Mouse (Mus musculus) embryonic facial prominence, embryonic 12.5 days (tissue): Measurements from ENCODE around the gene Lamtor1. TPM values are rescaled to one million over a fixed set of nuclear protein-coding genes. Genes with fewer than 3 reads are reported as not detected.
"Not testable (repeated sequence)": the region's sequence is repeated elsewhere in the genome, so short reads cannot be mapped to it uniquely, and the experiment has no call there.

ENCODE experiments used
- ATAC-seq: fragments of 200-750 bp; cut with Nextera tagmentation; 2 replicates; pipeline ENCODE4 v1.8.0; 2017; ENCODE audit not compliant: insufficient number of reproducible peaks, insufficient read depth, low FRiP score, low TSS enrichment
- H3K27ac ChIP-seq: fragments of 300-500 bp; sonication (generic); 2 replicates; pipeline ENCODE4 v1.5.1; 2016; ENCODE audit warnings: mild to moderate bottlenecking
- H3K27me3 ChIP-seq: fragments of 300-500 bp; sonication (generic); 2 replicates; pipeline ENCODE4 v1.6.1; 2016; ENCODE audit warnings: mild to moderate bottlenecking, moderate library complexity
- H3K36me3 ChIP-seq: fragments of 300-500 bp; sonication (generic); 2 replicates; pipeline ENCODE4 v1.6.1; 2016; ENCODE audit warnings: mild to moderate bottlenecking
- H3K4me1 ChIP-seq: fragments of 300-500 bp; sonication (generic); 2 replicates; pipeline ENCODE4 v1.6.1; 2016
- H3K4me2 ChIP-seq: fragments of 300-500 bp; sonication (generic); replicated peaks from 2 replicates; pipeline ENCODE4 v1.6.1; 2016; ENCODE audit warnings: mild to moderate bottlenecking, moderate library complexity
- H3K4me3 ChIP-seq: fragments of 300-500 bp; sonication (generic); 2 replicates; pipeline ENCODE4 v1.5.1; 2016; ENCODE audit warnings: mild to moderate bottlenecking
- H3K9ac ChIP-seq: fragments of 300-500 bp; sonication (generic); 2 replicates; pipeline ENCODE4 v1.6.1; 2016; ENCODE audit warnings: mild to moderate bottlenecking, moderate library complexity
- H3K9me3 ChIP-seq: fragments of 300-500 bp; sonication (generic); 2 replicates; pipeline ENCODE4 v1.6.1; 2016; ENCODE audit warnings: mild to moderate bottlenecking, moderate library complexity
- WGBS: fragments of 180-500 bp; shearing (Covaris S2); methylation state at CpG from one replicate; pipeline ENCODE4 v1.1.7; 2016; 5-methylcytosine and 5-hydroxymethylcytosine counted together
- polyA plus RNA-seq: library from polyadenylated mRNA; unstranded; fragments of >200 nt; fragmentation: Nextera tagmentation; extraction: Ambion mirVana; gene quantifications from 2 replicates; pipeline ENCODE4 v1.2.1, GENCODE M21; 2016

Lamtor1 gene
- polyA plus RNA-seq, 1 experiment from 2014 or later: 153 TPM

- 96% methylated on average over 4 of the region's 4 CpGs for WGBS
- H3K4me3 ChIP-seq: no peak overlapping the region
- no peaks in the 10 kb centered on the region for H3K9me3 ChIP-seq
- H3K4me1 ChIP-seq: peaks cover 6% of the 10 kb centered on the region
- H3K27me3 ChIP-seq: no peaks in the 10 kb centered on the region
- no peak for ATAC-seq
- H3K27ac ChIP-seq: no peak overlapping the region
- H3K36me3 ChIP-seq: peaks cover 12% of the 10 kb centered on the region; the same call in 1 of the 2 replicates
- no peak overlapping the region for H3K4me2 ChIP-seq
- no peak overlapping the region for H3K9ac ChIP-seq
Observed at GRCm38 (mm10) chr7:101935957-101936356, 30.3 kb downstream of the Lamtor1 start.

GRCm38 (mm10) chr7:101936996-101937395 lies 31.3 kb downstream of the Lamtor1 start:
- Histone ChIP-seq H3K4me2 (no peak overlapping the region), H3K4me3 (no peak overlapping the region), H3K4me1 (peaks cover 6% of the 10 kb centered on the region), H3K27ac (no peak overlapping the region), H3K27me3 (no peaks in the 10 kb centered on the region), H3K36me3 (peaks cover 12% of the 10 kb centered on the region; the same call in 1 of the 2 replicates), H3K9me3 (no peaks in the 10 kb centered on the region), H3K9ac (no peak overlapping the region)
- no peak for ATAC-seq
- WGBS: 95% methylated on average over 4 of the region's 4 CpGs

DNA sequence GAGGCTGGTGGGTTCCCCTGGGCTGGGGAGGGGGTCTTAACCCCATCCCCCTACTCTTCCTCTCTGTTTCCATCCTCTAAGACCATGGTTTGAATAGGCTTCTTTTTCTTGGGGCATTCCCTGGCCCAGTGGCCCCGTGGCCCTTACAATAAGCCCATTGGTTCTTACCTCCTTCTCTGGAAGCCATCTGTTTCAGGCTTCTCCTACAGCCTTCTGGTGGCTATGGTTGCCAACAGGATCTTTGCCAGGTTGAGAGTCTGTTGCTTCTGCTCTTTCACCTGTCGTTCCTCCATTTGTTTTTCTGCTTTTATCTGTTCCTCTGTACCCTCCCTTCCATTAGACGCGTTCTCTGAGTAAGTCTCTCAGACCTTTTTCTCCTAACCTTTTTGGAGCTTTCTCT lies 31.9 kb downstream of the Lamtor1 start:
- ATAC-seq: no peak
- H3K9me3 ChIP-seq: no peaks in the 10 kb centered on the region
- H3K36me3 ChIP-seq: peaks cover 12% of the 10 kb centered on the region; the same call in 1 of the 2 replicates
- no peak overlapping the region for H3K27ac ChIP-seq
- no peaks in the 10 kb centered on the region for H3K27me3 ChIP-seq
- H3K4me2 ChIP-seq: no peak overlapping the region
- peaks cover 6% of the 10 kb centered on the region for H3K4me1 ChIP-seq
- no peak overlapping the region for H3K9ac ChIP-seq
- H3K4me3 ChIP-seq: no peak overlapping the region
- 95% methylated on average over 4 of the region's 4 CpGs for WGBS

DNA sequence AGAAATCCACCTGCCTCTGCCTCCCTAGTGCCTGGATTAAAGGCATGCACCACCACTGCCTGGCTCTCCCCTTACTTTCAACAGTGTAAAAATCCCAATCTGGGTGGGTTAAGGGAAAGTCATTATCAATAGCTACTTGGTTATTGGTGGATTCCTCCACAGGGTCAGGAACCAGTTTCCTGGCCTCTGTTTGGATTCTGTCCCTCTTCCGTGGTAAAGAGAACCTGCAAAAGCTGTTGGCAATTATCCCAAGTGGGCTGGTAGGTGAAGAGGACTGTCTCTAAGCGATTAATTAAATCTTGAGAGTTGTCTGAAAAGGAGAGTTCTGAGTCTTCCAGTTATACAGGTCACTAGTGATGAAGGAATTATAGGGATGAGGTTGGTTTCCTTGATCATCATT lies 32.6 kb downstream of the Lamtor1 start:
- no peak overlapping the region for H3K27ac ChIP-seq
- no peak overlapping the region for H3K4me3 ChIP-seq
- ATAC-seq: no peak
- whole genome bisulfite sequencing: 86% methylated on average over 2 of the region's 2 CpGs
- no peak overlapping the region for H3K9ac ChIP-seq
- H3K27me3 ChIP-seq: no peaks in the 10 kb centered on the region
- no peaks in the 10 kb centered on the region for H3K9me3 ChIP-seq
- H3K4me2 ChIP-seq: no peak overlapping the region
- H3K36me3 ChIP-seq: peaks cover 12% of the 10 kb centered on the region; the same call in 1 of the 2 replicates
- peaks cover 6% of the 10 kb centered on the region for H3K4me1 ChIP-seq

DNA sequence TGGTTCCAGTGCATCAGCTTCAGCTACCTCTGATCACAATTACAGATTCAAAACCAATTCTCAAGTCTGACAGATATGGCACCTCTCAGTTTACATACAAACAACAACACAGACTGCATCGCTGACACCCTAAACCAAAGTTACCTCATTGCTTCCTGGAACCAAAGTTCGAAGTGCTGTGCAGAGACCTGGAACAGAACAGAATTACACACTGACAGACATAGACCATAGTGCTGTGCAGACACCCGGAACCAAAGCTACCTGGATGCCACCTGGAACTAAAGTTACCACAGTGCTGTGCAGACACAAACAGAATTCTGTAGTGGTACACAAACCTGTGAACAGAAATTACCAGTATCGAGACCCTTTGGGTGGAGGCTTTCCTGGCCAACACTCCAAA lies 34.1 kb downstream of the Lamtor1 start:
- peaks cover 6% of the 10 kb centered on the region for H3K4me1 ChIP-seq
- no peak overlapping the region for H3K4me3 ChIP-seq
- H3K4me2 ChIP-seq: no peak overlapping the region
- H3K36me3 ChIP-seq: peaks cover 12% of the 10 kb centered on the region; the same call in 1 of the 2 replicates
- WGBS: 92% methylated on average over 4 of the region's 4 CpGs
- no peak for ATAC-seq
- no peak overlapping the region for H3K27ac ChIP-seq
- H3K9ac ChIP-seq: no peak overlapping the region
- no peaks in the 10 kb centered on the region for H3K27me3 ChIP-seq
- H3K9me3 ChIP-seq: no peaks in the 10 kb centered on the region

DNA sequence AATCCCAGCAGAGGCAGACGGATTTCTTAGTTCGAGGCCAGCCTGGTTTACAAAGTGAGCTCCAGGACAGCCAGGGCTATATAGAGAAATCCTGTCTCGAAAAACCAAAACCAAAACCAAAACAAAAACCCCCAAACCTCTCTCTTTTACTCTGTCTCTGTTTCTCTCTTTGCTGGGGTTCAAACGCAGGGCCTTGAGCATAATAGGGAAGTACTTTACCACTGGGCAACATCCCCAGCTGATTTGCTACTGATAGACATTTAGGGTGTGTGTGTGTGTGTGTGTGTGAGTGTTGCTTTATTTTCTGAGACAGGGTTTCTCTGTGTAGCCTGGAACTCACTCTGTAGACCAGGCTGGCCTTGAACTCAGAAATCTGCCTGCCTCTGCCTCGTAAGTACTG lies 43.3 kb downstream of the Lamtor1 start:
- H3K4me1 ChIP-seq, H3K27me3 ChIP-seq, ATAC-seq, H3K36me3 ChIP-seq, H3K27ac ChIP-seq, H3K9ac ChIP-seq, H3K4me2 ChIP-seq, H3K4me3 ChIP-seq, H3K9me3 ChIP-seq: not testable (repeated sequence)
- 90% methylated on average over 5 of the region's 5 CpGs for WGBS

DNA sequence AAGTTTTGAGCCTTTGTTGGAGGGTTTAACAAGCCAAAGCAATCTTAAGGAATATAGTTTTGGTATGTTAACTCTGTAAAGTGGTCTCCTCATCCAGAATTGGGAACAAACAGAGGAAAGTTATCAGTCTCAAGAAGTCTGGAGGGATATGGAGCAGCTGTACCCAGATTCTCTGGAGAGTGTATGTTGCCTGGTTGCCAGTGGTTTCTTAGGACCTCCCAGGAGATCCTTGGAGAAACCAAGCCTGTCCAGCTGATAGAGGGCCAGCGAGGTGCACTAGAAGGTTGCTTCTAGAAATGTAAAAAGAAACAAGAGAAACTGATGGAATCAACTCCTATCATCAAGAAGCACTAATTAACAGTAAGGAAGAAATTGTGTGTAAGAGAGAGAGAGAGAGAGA lies 45.9 kb downstream of the Lamtor1 start:
- Histone ChIP-seq H3K36me3 (no peaks in the 10 kb centered on the region), H3K9ac (no peak overlapping the region), H3K4me1 (no peaks in the 10 kb centered on the region), H3K4me3 (no peak overlapping the region), H3K27ac (no peak overlapping the region), H3K4me2 (no peak overlapping the region), H3K27me3 (no peaks in the 10 kb centered on the region), H3K9me3 (no peaks in the 10 kb centered on the region)
- 84% methylated on average over 1 of the region's 1 CpGs for WGBS
- ATAC-seq: no peak

- H3K36me3 ChIP-seq: no peaks in the 10 kb centered on the region
- H3K4me1 ChIP-seq: no peaks in the 10 kb centered on the region
- H3K4me2 ChIP-seq: no peak overlapping the region
- ATAC-seq: no peak
- H3K4me3 ChIP-seq: no peak overlapping the region
- H3K27ac ChIP-seq: no peak overlapping the region
- H3K9ac ChIP-seq: no peak overlapping the region
- no peaks in the 10 kb centered on the region for H3K9me3 ChIP-seq
- H3K27me3 ChIP-seq: no peaks in the 10 kb centered on the region
- WGBS: 68% methylated on average over 2 of the region's 2 CpGs
Observed at GRCm38 (mm10) chr7:101952098-101952497, 46.4 kb downstream of the Lamtor1 start.

GRCm38 (mm10) chr7:101954163-101954562 lies 48.5 kb downstream of the Lamtor1 start:
- no peaks in the 10 kb centered on the region for H3K9me3 ChIP-seq
- H3K27ac ChIP-seq: no peak overlapping the region
- no peaks in the 10 kb centered on the region for H3K36me3 ChIP-seq
- no peaks in the 10 kb centered on the region for H3K4me1 ChIP-seq
- H3K4me2 ChIP-seq: no peak overlapping the region
- 99% methylated on average over 2 of the region's 2 CpGs for WGBS
- no peak overlapping the region for H3K4me3 ChIP-seq
- H3K9ac ChIP-seq: no peak overlapping the region
- no peaks in the 10 kb centered on the region for H3K27me3 ChIP-seq
- no peak for ATAC-seq

GRCm38 (mm10) chr7:101955276-101955675 lies 49.6 kb downstream of the Lamtor1 start:
- Histone ChIP-seq H3K4me1 (no peaks in the 10 kb centered on the region), H3K27me3 (no peaks in the 10 kb centered on the region), H3K27ac (no peak overlapping the region), H3K9ac (no peak overlapping the region), H3K4me2 (no peak overlapping the region), H3K36me3 (no peaks in the 10 kb centered on the region), H3K9me3 (no peaks in the 10 kb centered on the region), H3K4me3 (no peak overlapping the region)
- 86% methylated on average over 2 of the region's 2 CpGs for WGBS
- ATAC-seq: no peak

DNA sequence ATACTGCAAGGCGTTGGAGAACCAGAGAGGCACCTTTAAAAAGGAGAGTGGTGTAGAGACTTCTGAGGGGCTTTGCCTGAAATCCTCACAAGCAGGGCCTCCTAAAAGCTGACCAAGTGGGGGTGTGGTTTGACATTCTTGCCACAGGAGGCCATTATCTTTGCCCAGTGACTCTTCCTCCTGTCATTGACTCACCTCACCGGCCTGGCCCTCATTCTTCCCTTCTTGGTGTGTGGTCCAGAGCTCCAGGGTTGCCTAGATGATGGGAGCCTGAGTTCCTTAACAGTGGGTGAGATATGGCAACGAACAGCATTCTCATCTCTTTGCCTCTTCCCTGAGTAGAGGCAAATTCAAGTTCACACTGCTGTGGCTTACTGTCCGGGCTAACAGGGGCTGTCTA lies 50.2 kb downstream of the Lamtor1 start:
- no peak overlapping the region for H3K27ac ChIP-seq
- H3K4me1 ChIP-seq: no peaks in the 10 kb centered on the region
- H3K9ac ChIP-seq: no peak overlapping the region
- H3K9me3 ChIP-seq: no peaks in the 10 kb centered on the region
- H3K4me3 ChIP-seq: no peak overlapping the region
- no peak for ATAC-seq
- no peaks in the 10 kb centered on the region for H3K27me3 ChIP-seq
- no peaks in the 10 kb centered on the region for H3K36me3 ChIP-seq
- no peak overlapping the region for H3K4me2 ChIP-seq
- WGBS: 80% methylated on average over 4 of the region's 4 CpGs

- Histone ChIP-seq H3K9ac (no peak overlapping the region), H3K27me3 (no peaks in the 10 kb centered on the region), H3K9me3 (no peaks in the 10 kb centered on the region), H3K4me2 (no peak overlapping the region), H3K36me3 (no peaks in the 10 kb centered on the region), H3K27ac (no peak overlapping the region), H3K4me1 (no peaks in the 10 kb centered on the region), H3K4me3 (no peak overlapping the region)
- no peak for ATAC-seq
- 94% methylated on average over 1 of the region's 1 CpGs for WGBS
Observed at GRCm38 (mm10) chr7:101956481-101956880, 50.8 kb downstream of the Lamtor1 start.

DNA sequence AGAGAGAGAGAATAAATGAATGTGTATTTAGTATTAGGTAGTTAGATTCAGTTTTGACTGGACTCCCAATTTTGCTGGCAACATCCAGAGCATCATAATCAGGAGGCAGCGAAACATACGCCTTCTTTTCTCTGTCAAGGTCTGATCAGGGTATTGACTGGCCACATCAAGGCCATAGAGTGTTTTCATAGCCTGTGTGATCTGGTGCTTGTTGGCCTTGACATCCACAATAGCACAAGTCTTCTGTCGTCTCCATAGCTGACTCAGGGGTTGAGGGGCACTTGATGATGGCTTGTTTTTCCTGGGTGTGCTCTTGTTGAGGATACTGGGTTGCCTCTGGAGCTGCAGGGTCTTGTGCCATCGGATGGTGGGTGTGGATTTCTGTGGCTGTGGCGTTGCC lies 51.2 kb downstream of the Lamtor1 start:
- Histone ChIP-seq H3K27me3 (no peaks in the 10 kb centered on the region), H3K9me3 (no peaks in the 10 kb centered on the region), H3K4me1 (no peaks in the 10 kb centered on the region), H3K27ac (no peak overlapping the region), H3K4me2 (no peak overlapping the region), H3K9ac (no peak overlapping the region), H3K36me3 (no peaks in the 10 kb centered on the region), H3K4me3 (no peak overlapping the region)
- 91% methylated on average over 5 of the region's 5 CpGs for WGBS
- ATAC-seq: no peak
